8 mouse cellular contexts compared by ENCODE assay signal in genomic region chr9:22327099-22327474, GRCm38 (mm10). TPM values are rescaled to one million over a fixed set of nuclear protein-coding genes. Genes with fewer than 3 reads are reported as not detected.
DNase-seq lines count a peak whose midpoint lies in the region; ATAC-seq and TF ChIP-seq lines count a peak whose summit lies in the region.

No protein-coding gene starts in this region.

- DNase-seq in neural tube, embryonic 11.5 days (ENCODE audit: low spot score), result no peak
- no peak for DNase-seq in neural tube, embryonic 10.5 days (ENCODE audit: extremely low spot score, low spot score)
- DNase-seq in embryonic facial prominence, embryonic 11.5 days (ENCODE audit: low spot score), result no peak
- DNase-seq in midbrain, postnatal 0 days (ENCODE audit: low spot score), result peak; percentile 4
- no peak for DNase-seq in left cerebral cortex, adult 8-10 months (ENCODE audit: low spot score in 2 of 2)
- no peak for DNase-seq in frontal cortex, postnatal 36 days (ENCODE audit: low spot score in 2 of 2)

- peak overlapping the region; percentile 50; the same call in 1 of the 2 replicates for H3K4me3 ChIP-seq in neural tube, embryonic 11.5 days (ENCODE audit: low read depth, low read length)
- peak overlapping the region; percentile 47 for H3K4me3 ChIP-seq in embryonic facial prominence, embryonic 11.5 days (ENCODE audit: low read depth, low read length)
- peak overlapping the region; percentile 51 for H3K4me3 ChIP-seq in hindbrain, embryonic 12.5 days
- H3K4me3 ChIP-seq in limb, embryonic 15.5 days, result peak overlapping the region; percentile 58
- H3K4me3 ChIP-seq in midbrain, postnatal 0 days (ENCODE audit: low read depth, low read length), result peak overlapping the region; percentile 42; the same call in 1 of the 2 replicates

- H3K4me2 ChIP-seq in neural tube, embryonic 11.5 days (ENCODE audit: low read depth), result peak overlapping the region; percentile 91
- peak overlapping the region; percentile 84 for H3K4me2 ChIP-seq in embryonic facial prominence, embryonic 11.5 days (ENCODE audit: low read depth, low read length)
- H3K4me2 ChIP-seq in hindbrain, embryonic 12.5 days (replicated peaks), result peak overlapping the region; percentile 90
- peak overlapping the region; percentile 80 for H3K4me2 ChIP-seq in limb, embryonic 15.5 days
- H3K4me2 ChIP-seq in midbrain, postnatal 0 days (ENCODE audit: low read depth, low read length, poor library complexity, severe bottlenecking), result peak overlapping the region; percentile 87

- H3K27ac ChIP-seq in neural tube, embryonic 11.5 days (ENCODE audit: low read depth, low read length), result no peak overlapping the region
- no peak overlapping the region for H3K27ac ChIP-seq in embryonic facial prominence, embryonic 11.5 days (replicated peaks; ENCODE audit: low read depth, low read length)
- H3K27ac ChIP-seq in hindbrain, embryonic 12.5 days, result no peak overlapping the region
- peak overlapping the region; percentile 84 for H3K27ac ChIP-seq in limb, embryonic 15.5 days
- peak overlapping the region; percentile 2; the same call in 1 of the 2 replicates for H3K27ac ChIP-seq in midbrain, postnatal 0 days (ENCODE audit: low read depth, low read length)

- H3K4me1 ChIP-seq in neural tube, embryonic 11.5 days (ENCODE audit: control insufficient read depth, insufficient read depth, low read length), result peaks cover 10% of the 10 kb centered on the region
- H3K4me1 ChIP-seq in embryonic facial prominence, embryonic 11.5 days (ENCODE audit: control insufficient read depth, insufficient read depth, low read length), result no peaks in the 10 kb centered on the region
- peaks cover 12% of the 10 kb centered on the region for H3K4me1 ChIP-seq in hindbrain, embryonic 12.5 days
- peaks cover 13% of the 10 kb centered on the region for H3K4me1 ChIP-seq in limb, embryonic 15.5 days
- H3K4me1 ChIP-seq in midbrain, postnatal 0 days (ENCODE audit: insufficient read depth, low read length), result no peaks in the 10 kb centered on the region

- TF ChIP-seq CTCF in midbrain, postnatal 0 days (IDR thresholded peaks at IDR 0.05), result no peak

- no peak for ATAC-seq in neural tube, embryonic 11.5 days (ENCODE audit: insufficient read depth, low FRiP score, low TSS enrichment)
- ATAC-seq in embryonic facial prominence, embryonic 11.5 days (replicated peaks; ENCODE audit: insufficient number of reproducible peaks, low FRiP score, low TSS enrichment, low read depth), result no peak
- ATAC-seq in hindbrain, embryonic 12.5 days (ENCODE audit: low FRiP score), result no peak
- no peak for ATAC-seq in limb, embryonic 15.5 days (ENCODE audit: insufficient number of reproducible peaks, low FRiP score, low TSS enrichment, low read depth)
- ATAC-seq in midbrain, postnatal 0 days (ENCODE audit: low FRiP score), result no peak

- WGBS in neural tube, embryonic 11.5 days, result 14% methylated on average over 9 of the region's 9 CpGs
- 15% methylated on average over 9 of the region's 9 CpGs for WGBS in embryonic facial prominence, embryonic 11.5 days
- WGBS in hindbrain, embryonic 12.5 days, result 12% methylated on average over 9 of the region's 9 CpGs
- WGBS in limb, embryonic 15.5 days, result 14% methylated on average over 9 of the region's 9 CpGs
- 16% methylated on average over 9 of the region's 9 CpGs for WGBS in midbrain, postnatal 0 days

- H3K36me3 ChIP-seq in neural tube, embryonic 11.5 days (ENCODE audit: control insufficient read depth, insufficient read depth, low read length), result no peaks in the 10 kb centered on the region
- no peaks in the 10 kb centered on the region; the same call in 1 of the 2 replicates for H3K36me3 ChIP-seq in embryonic facial prominence, embryonic 11.5 days (replicated peaks; ENCODE audit: control insufficient read depth, insufficient read depth, low read depth, low read length)
- H3K36me3 ChIP-seq in hindbrain, embryonic 12.5 days, result peaks cover 3% of the 10 kb centered on the region; the same call in 1 of the 2 replicates
- 0 out of 2 replicates have a peak, but pooled peaks cover 3% of the 10 kb centered on the region for H3K36me3 ChIP-seq in limb, embryonic 15.5 days
- H3K36me3 ChIP-seq in midbrain, postnatal 0 days (ENCODE audit: insufficient read depth, low read length), result no peaks in the 10 kb centered on the region

- peak overlapping the region; percentile 60; the same call in 1 of the 2 replicates for H3K9ac ChIP-seq in neural tube, embryonic 11.5 days (ENCODE audit: low read length)
- peak overlapping the region; percentile 57 for H3K9ac ChIP-seq in embryonic facial prominence, embryonic 11.5 days (replicated peaks; ENCODE audit: low read length)
- peak overlapping the region; percentile 63 for H3K9ac ChIP-seq in hindbrain, embryonic 12.5 days
- H3K9ac ChIP-seq in limb, embryonic 15.5 days, result peak overlapping the region; percentile 55; the same call in 1 of the 2 replicates
- 0 out of 2 replicates have a peak overlapping the region, but pooled peaks have one; percentile 59 for H3K9ac ChIP-seq in midbrain, postnatal 0 days (replicated peaks; ENCODE audit: low read length, poor library complexity, severe bottlenecking)

- H3K27me3 ChIP-seq in neural tube, embryonic 11.5 days (ENCODE audit: control insufficient read depth, insufficient read depth, low read length), result no peaks in the 10 kb centered on the region
- no peaks in the 10 kb centered on the region for H3K27me3 ChIP-seq in embryonic facial prominence, embryonic 11.5 days (ENCODE audit: control insufficient read depth, insufficient read depth, low read length)
- no peaks in the 10 kb centered on the region for H3K27me3 ChIP-seq in hindbrain, embryonic 12.5 days
- no peaks in the 10 kb centered on the region for H3K27me3 ChIP-seq in limb, embryonic 15.5 days
- H3K27me3 ChIP-seq in midbrain, postnatal 0 days (ENCODE audit: insufficient read depth, low read length), result no peaks in the 10 kb centered on the region

- H3K9me3 ChIP-seq in neural tube, embryonic 11.5 days (ENCODE audit: control insufficient read depth, low read length), result no peaks in the 10 kb centered on the region
- H3K9me3 ChIP-seq in embryonic facial prominence, embryonic 11.5 days (replicated peaks; ENCODE audit: control insufficient read depth, low read length), result no peaks in the 10 kb centered on the region
- no peaks in the 10 kb centered on the region for H3K9me3 ChIP-seq in hindbrain, embryonic 12.5 days (replicated peaks)
- H3K9me3 ChIP-seq in limb, embryonic 15.5 days, result no peaks in the 10 kb centered on the region
- H3K9me3 ChIP-seq in midbrain, postnatal 0 days (ENCODE audit: low read length), result no peaks in the 10 kb centered on the region

RNA-seq across cellular contexts. Expression of gene Zfp810, which starts 19.6 kb away (rescaled TPM):
- 28.1 and 30.1 TPM in 2 replicates for polyA plus RNA-seq in neural tube, embryonic 11.5 days (2014; fragmentation: Nextera tagmentation; extraction: Ambion mirVana)
- 30.7 and 31.1 TPM in 2 replicates for polyA plus RNA-seq in embryonic facial prominence, embryonic 11.5 days (2014; fragmentation: Nextera tagmentation; extraction: Ambion mirVana)
- polyA plus RNA-seq in hindbrain, embryonic 12.5 days (2016; fragmentation: Nextera tagmentation; extraction: Ambion mirVana), result 39.0 and 40.3 TPM in 2 replicates
- polyA plus RNA-seq in limb, embryonic 15.5 days (2015; fragmentation: Nextera tagmentation; extraction: Ambion mirVana), result 17.2 and 17.5 TPM in 2 replicates
- 31.1 and 37.8 TPM in 2 replicates for total RNA-seq in midbrain, postnatal 0 days (2014; rRNA removed)
- 24.9 and 27.5 TPM in 2 replicates for polyA plus RNA-seq in midbrain, postnatal 0 days (2015; fragmentation: Nextera tagmentation; extraction: Ambion mirVana)
- total RNA-seq in left cerebral cortex, adult 8-10 months (2022), result 10 to 100 TPM; 15.5 to 21.8 (median 18.2) TPM

Comparison
In these comparisons a context has a peak if more than half of its experiments do, and no peak if none do; other contexts are left out.
1. H3K27ac ChIP-seq: peak in limb, embryonic 15.5 days (single experiment) and midbrain, postnatal 0 days (single experiment); none in neural tube, embryonic 11.5 days (single experiment), embryonic facial prominence, embryonic 11.5 days (single experiment) and hindbrain, embryonic 12.5 days (single experiment).
2. Peak in every context shown above with its lines, with median percentiles within 50 percentile points of each other: H3K4me2 ChIP-seq, H3K4me3 ChIP-seq and H3K9ac ChIP-seq.